Mouse (Mus musculus) ovary, postnatal 10 days (tissue): ENCODE results near the gene Plcg2.
A peak's percentile ranks its signal among the peaks of the same experiment; 100 is the strongest.

Experiments used
- DNase-seq: peaks from one replicate; pipeline ENCODE4 v3.0.0; 2022; ENCODE audit warnings: low spot score

Gene Plcg2

GRCm38 (mm10) chr8:117548453-117548852, 50.4 kb downstream of the Plcg2 start:
- no peak for DNase-seq

- DNase-seq, result no peak
These were observed 52.4 kb downstream of the Plcg2 start for GRCm38 (mm10) chr8:117550529-117550928.

- DNase-seq, result no peak
These were observed 62.9 kb downstream of the Plcg2 start for GRCm38 (mm10) chr8:117561014-117561413.

GRCm38 (mm10) chr8:117561735-117562361, 63.8 kb downstream of the Plcg2 start:
- DNase-seq, result no peak

- no peak for DNase-seq
These were observed 64.4 kb downstream of the Plcg2 start for GRCm38 (mm10) chr8:117562445-117563014.

- DNase-seq, result peak; percentile 52
These were observed 71.3 kb downstream of the Plcg2 start for GRCm38 (mm10) chr8:117569409-117569808.

GRCm38 (mm10) chr8:117576291-117576785, 78.2 kb downstream of the Plcg2 start:
- DNase-seq, result no peak

- DNase-seq, result no peak
These were observed 79.0 kb downstream of the Plcg2 start for GRCm38 (mm10) chr8:117577059-117577458.

- no peak for DNase-seq
These were observed 79.8 kb downstream of the Plcg2 start for GRCm38 (mm10) chr8:117577883-117578282.

GRCm38 (mm10) chr8:117578856-117579255, 80.8 kb downstream of the Plcg2 start:
- DNase-seq, result no peak

GRCm38 (mm10) chr8:117593862-117594261, 95.8 kb downstream of the Plcg2 start:
- DNase-seq, result no peak

- no peak for DNase-seq
These were observed 96.9 kb downstream of the Plcg2 start for GRCm38 (mm10) chr8:117595001-117595400.

- no peak for DNase-seq
These were observed 98.7 kb downstream of the Plcg2 start for GRCm38 (mm10) chr8:117596777-117597176.

GRCm38 (mm10) chr8:117600839-117601238, 102.7 kb downstream of the Plcg2 start:
- DNase-seq, result no peak

GRCm38 (mm10) chr8:117604101-117604500, 106.0 kb downstream of the Plcg2 start:
- no peak for DNase-seq

GRCm38 (mm10) chr8:117604671-117605070, 106.6 kb downstream of the Plcg2 start:
- DNase-seq, result no peak

GRCm38 (mm10) chr8:117605201-117605600, 107.1 kb downstream of the Plcg2 start:
- DNase-seq, result no peak

- DNase-seq, result no peak
These were observed 112.4 kb downstream of the Plcg2 start for GRCm38 (mm10) chr8:117610506-117610905.

- no peak for DNase-seq
These were observed 114.8 kb downstream of the Plcg2 start for GRCm38 (mm10) chr8:117612861-117613260.

- no peak for DNase-seq
These were observed 128.1 kb downstream of the Plcg2 start for GRCm38 (mm10) chr8:117626040-117626838.

- DNase-seq, result no peak
These were observed 129.0 kb downstream of the Plcg2 start for GRCm38 (mm10) chr8:117627096-117627495.

- no peak for DNase-seq
These were observed 134.4 kb downstream of the Plcg2 start for GRCm38 (mm10) chr8:117632532-117632931.

- DNase-seq, result no peak
These were observed 136.3 kb downstream of the Plcg2 start for GRCm38 (mm10) chr8:117634406-117634805.
